Mouse (Mus musculus) gastrocnemius, postnatal 10 days (tissue): ENCODE results near the gene Zfp91. TPM values are rescaled to one million over a fixed set of nuclear protein-coding genes. Genes with fewer than 3 reads are reported as not detected.

Source experiments
- DNase-seq: peaks from one replicate; pipeline ENCODE4 v3.0.0; 2021; ENCODE audit warnings: mixed read lengths
- long read RNA-seq, 2 experiments: library from polyadenylated mRNA; stranded (forward); transcript quantifications; one replicate each; pipeline ENCODE4 v2.0.0; 2021
- total RNA-seq, 2 experiments: library from RNA; stranded (reverse); gene quantifications; 2 replicates each; pipeline ENCODE4 v1.2.3; 2021

Zfp91 gene
- total RNA-seq, result 10 to 100 TPM; 68.7 to 69.4 TPM
- long read RNA-seq, experiment 1, full-length matches to known transcripts, result 21 of 31 reads
- long read RNA-seq, experiment 1, partial matches to known transcripts, result 1 of 31 reads
- long read RNA-seq, experiment 1, other reads (novel, unspliced or antisense), result 9 of 31 reads
- long read RNA-seq, experiment 2, full-length matches to known transcripts, result 16 of 26 reads
- long read RNA-seq, experiment 2, partial matches to known transcripts, result 1 of 26 reads
- long read RNA-seq, experiment 2, other reads (novel, unspliced or antisense), result 9 of 26 reads

GRCm38 (mm10) chr19:12795511-12796327 lies at the start of gene Zfp91, which contains the start of gene Lpxn:
Gene Zfp91 (minus strand): TSS chr19:12796126.
Gene Lpxn (plus strand): TSS chr19:12796193.
- peak; percentile 94 for DNase-seq

GRCm38 (mm10) chr19:12838507-12838906 lies 42.6 kb upstream of the Zfp91 start:
- DNase-seq, result no peak

- DNase-seq, result no peak
Observed at GRCm38 (mm10) chr19:12833625-12834024, 37.7 kb upstream of the Zfp91 start.

- DNase-seq, result no peak
Observed at GRCm38 (mm10) chr19:12831559-12831958, 35.6 kb upstream of the Zfp91 start.

- no peak for DNase-seq
Observed at GRCm38 (mm10) chr19:12830823-12831430, 35.0 kb upstream of the Zfp91 start.

DNA sequence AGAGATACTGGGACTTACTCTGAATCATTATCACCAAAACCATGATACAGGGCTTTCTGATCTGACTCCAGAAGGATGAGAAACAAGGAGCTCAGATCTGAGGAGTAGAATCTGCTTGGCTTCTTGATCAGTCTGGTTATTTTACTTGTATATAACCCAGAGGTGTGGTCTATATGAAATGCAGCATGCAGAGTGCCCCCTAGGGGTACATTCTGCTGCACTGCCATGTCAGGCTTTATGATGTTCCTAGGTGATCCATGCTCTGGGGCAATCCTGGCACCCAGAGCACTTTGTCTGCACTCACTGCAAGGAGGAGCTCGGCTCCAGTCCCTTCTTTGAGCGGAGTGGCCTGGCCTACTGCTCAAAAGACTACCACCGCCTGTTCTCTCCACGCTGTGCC lies 28.6 kb upstream of the Zfp91 start:
- no peak for DNase-seq

GRCm38 (mm10) chr19:12820383-12820782 lies 24.5 kb upstream of the Zfp91 start:
- DNase-seq, result no peak

GRCm38 (mm10) chr19:12818507-12818906 lies 22.6 kb upstream of the Zfp91 start:
- DNase-seq, result no peak

GRCm38 (mm10) chr19:12813883-12814282 lies 18.0 kb upstream of the Zfp91 start:
- no peak for DNase-seq

DNA sequence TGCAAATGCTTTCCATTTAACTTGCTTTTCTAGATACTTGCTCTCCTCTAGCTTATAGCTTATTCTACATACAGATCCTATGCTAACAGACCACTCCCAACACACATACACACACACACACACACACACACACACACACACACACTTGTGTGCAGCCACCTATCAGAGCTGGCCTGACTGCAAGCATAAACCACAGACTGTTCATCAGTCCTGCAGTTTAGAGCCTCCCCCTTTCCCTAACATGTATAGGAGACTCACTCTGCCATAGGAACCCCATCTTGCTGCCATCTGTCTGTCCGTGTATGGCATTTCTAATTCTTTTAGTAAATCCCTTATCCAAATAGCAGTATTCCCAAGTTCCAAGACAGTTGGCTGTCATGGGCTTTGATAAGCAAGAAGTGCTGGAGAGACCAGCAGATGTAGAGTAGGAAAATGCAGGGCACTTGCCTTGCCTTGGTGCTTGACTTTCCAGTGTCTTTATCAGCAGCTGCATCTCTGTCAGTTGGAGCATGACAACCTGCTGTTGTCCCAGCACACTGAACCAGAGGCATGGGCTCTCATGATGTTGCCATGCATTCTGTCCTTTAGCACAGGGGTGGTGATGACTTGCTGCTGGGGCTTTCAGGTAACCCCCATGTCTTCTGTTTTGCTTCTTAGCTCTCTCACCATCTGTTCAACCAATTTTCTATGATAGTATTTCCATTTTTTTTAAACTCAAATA lies 16.9 kb upstream of the Zfp91 start:
- no peak for DNase-seq

- no peak for DNase-seq
Observed at GRCm38 (mm10) chr19:12806214-12806613, 10.3 kb upstream of the Zfp91 start.

GRCm38 (mm10) chr19:12805730-12806129 lies 9.8 kb upstream of the Zfp91 start:
- DNase-seq, result no peak

GRCm38 (mm10) chr19:12804237-12804636 lies 8.3 kb upstream of the Zfp91 start:
- no peak for DNase-seq

GRCm38 (mm10) chr19:12802830-12803229 lies 6.9 kb upstream of the Zfp91 start:
- DNase-seq, result no peak

- DNase-seq, result no peak
Observed at GRCm38 (mm10) chr19:12801046-12801445, 5.1 kb upstream of the Zfp91 start.

- DNase-seq, result no peak
Observed at GRCm38 (mm10) chr19:12800621-12801020, 4.7 kb upstream of the Zfp91 start.

DNA sequence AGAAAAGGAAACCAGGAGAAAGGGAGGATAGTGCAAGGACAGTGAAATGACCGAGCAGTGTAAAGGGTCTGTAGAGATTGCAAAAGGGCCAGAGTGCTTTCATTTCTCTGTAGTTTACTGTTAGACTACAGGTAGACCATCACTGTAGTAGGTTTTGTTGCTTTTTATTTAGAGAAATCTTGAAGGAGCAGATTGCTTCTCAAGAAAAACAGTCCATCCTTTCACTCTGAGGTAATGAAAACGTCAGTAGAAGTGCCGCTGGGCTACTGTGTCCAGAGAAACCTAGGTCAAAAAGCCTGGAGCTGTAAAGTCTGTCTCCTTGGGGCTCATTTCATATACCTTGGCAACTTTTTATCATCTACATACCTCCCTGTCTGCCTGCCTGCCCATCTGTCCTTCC lies 3.2 kb upstream of the Zfp91 start:
- DNase-seq, result no peak

DNA sequence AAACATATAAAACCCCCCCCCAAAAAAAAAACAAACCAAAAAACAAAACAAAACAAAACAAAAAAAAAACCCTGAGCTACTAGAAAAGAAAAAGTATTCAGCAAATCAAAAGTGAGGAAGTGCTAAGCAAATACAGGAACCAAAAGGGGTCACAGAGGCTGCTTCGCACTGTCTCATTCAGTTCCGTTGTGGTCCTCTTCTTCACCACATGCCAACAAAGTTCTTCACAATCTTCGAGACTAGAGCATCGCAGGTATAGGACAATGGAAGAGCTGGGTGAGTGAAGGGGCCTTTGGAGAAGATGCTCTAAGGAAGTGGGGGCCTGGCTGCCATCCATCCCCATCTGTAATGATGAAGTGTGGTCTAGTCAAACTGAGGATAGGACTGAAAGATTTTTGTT lies 2.5 kb upstream of the Zfp91 start:
- no peak for DNase-seq

- DNase-seq, result no peak
Observed at GRCm38 (mm10) chr19:12797071-12797470, 1.1 kb upstream of the Zfp91 start.

GRCm38 (mm10) chr19:12796328-12796931 lies 504 bp upstream of the Zfp91 start:
- peak; percentile 42 for DNase-seq

- DNase-seq, result no peak
Observed at GRCm38 (mm10) chr19:12795110-12795509, 816 bp downstream of the Zfp91 start.
